Mouse (Mus musculus): ENCODE measurements around the gene Sbf2.

Gene Sbf2

GRCm38 (mm10) chr7:110388889-110389288, 225.8 kb downstream of the Sbf2 start:
- DNase-seq = peak; percentile 35

DNA sequence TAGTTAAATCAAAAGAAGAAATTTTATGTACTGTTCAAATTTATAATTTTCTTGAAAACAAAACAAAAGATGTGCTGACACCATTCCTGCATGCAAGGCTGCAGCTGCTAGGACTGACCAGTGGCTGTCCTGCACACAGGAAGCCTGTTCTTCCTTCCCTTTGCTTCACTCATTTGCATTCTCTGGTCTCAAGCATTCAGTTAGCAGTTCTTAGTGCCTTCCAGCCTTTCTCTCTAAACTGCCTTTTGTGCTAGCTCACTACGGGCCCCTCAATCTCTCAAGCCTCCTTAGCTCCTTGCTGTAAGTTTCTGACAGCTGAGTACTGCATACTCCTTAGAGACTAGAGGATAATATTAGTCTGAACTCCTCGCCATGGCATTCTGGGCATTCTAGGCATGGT, 227.2 kb downstream of the Sbf2 start:
- no peak for DNase-seq

DNA sequence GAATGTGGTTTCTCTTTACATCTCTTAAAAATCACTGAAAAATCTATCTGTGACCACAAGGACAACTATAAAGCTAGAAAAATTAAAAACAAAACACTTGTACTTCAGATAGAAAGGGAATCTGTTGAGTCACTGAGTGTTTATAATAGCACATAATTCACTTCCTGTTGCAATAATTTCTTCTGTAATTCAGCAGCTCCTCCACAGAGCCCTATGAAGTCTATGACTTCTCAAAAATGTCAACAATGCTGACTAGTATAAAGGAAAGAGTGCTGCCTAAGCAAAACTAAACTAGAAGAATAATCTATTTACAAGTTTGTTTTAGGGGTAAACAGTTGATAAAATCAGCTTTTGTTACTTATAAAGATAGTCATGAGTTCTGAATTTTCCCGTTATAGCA, 229.2 kb downstream of the Sbf2 start:
- no peak for DNase-seq

GRCm38 (mm10) chr7:110384343-110384742, 230.4 kb downstream of the Sbf2 start:
- DNase-seq = no peak

- peak; percentile 5 for DNase-seq
Observed at GRCm38 (mm10) chr7:110381625-110382024, 233.1 kb downstream of the Sbf2 start.

- DNase-seq = no peak
Observed at GRCm38 (mm10) chr7:110379335-110379914, 235.3 kb downstream of the Sbf2 start.

- DNase-seq = no peak
Observed at GRCm38 (mm10) chr7:110372529-110372928, 242.2 kb downstream of the Sbf2 start.

- no peak for DNase-seq
Observed at GRCm38 (mm10) chr7:110362005-110362404, 252.7 kb downstream of the Sbf2 start.

DNA sequence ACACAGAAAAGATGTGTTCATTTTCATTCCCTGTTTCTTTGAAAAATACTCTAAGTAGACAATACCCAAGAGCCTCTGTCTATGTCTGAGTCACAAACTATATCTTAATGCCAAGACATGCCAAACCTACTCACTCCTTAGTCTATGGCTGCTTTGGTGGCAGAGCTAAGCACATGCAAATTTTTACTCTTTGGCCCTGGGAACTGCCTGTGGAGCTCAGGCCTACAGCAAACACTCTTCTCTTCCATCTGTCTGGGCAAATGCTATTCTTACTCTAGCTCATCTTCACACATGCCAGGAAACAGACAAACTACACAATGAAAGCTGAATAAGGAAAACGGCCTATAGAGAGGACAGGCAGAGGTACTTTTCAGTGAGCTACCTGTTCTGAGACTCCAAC, 253.2 kb downstream of the Sbf2 start:
- DNase-seq = no peak

DNA sequence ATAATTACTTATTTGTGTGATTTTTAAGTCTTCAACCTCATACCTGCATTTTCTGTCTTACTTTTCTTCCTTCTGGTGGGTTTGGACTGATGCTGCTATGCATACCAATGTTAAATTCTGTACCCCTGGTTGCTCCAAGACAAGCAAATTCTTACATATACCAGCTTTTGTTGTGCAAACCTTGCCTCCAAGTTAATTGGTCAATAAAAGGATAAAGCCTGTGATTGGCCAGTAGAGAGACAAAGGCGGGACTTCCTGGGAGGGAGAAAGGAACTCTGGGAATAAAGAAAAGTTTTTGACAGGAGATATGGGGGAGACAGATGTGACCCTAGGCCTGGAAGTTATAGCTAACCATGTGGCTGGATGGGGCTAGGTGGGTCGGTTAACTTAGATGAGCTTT, 255.3 kb downstream of the Sbf2 start:
- no peak for DNase-seq

DNA sequence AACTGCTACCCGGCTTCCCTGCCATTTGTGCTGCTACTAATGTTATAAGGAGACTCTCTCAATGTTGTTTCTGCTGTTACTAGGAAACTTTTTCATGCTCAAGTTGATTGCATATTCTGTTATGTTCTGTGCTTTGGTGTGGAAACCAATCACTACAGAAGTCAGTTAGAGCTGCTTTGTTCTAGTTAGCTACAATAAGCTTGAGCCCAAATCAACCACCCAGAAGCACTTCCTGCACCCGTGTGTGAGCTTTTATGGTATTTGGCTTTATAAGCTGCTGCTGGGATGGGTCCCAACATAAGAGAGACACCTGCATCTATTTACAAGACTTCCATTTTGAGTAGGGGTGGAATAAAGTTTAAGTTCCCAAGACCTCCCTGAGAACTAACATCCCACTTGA, 260.8 kb downstream of the Sbf2 start:
- no peak for DNase-seq

DNA sequence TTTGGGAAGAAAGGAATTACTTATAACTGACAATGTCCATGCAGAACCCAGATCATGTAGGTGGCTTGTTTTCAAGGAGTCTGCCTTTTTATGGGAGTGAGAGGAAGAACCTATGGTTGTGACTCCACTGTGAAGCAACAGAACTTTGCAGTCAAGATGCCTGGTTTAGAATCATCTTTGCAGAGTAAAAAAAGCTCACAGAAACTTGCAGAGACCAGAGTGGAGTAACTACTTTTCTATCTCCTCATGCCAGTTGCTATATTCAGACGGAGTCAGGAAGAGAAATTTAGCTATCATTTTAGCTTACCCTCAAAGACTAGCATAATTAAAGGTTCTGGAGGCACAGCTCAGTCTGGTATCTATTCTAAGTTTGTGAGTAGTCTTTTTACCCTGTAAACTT, 267.5 kb downstream of the Sbf2 start:
- no peak for DNase-seq

- no peak for DNase-seq
Observed at GRCm38 (mm10) chr7:110337601-110338000, 277.1 kb downstream of the Sbf2 start.

GRCm38 (mm10) chr7:110325381-110326110, 289.2 kb downstream of the Sbf2 start:
- no peak for DNase-seq

GRCm38 (mm10) chr7:110324852-110325251, 289.9 kb downstream of the Sbf2 start:
- DNase-seq = no peak

DNA sequence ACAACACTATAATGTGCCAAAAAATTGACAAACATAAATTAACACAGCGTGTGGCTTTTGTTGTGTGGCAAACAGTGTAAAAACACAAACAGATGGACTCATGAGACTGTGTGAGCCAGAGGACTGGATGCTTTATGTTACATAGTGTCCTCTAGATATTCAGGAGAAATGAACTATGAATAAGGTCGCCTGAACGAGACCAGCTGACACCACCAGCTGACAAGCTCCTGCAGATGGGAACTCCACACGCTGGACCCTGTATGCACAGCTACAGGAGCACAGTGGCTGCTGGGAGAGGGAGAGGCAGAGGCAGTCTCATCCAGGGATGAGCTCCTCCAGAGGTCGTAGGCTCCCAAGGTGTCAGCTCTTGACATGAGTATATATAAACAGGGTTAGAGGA, 293.6 kb downstream of the Sbf2 start:
- no peak for DNase-seq

DNA sequence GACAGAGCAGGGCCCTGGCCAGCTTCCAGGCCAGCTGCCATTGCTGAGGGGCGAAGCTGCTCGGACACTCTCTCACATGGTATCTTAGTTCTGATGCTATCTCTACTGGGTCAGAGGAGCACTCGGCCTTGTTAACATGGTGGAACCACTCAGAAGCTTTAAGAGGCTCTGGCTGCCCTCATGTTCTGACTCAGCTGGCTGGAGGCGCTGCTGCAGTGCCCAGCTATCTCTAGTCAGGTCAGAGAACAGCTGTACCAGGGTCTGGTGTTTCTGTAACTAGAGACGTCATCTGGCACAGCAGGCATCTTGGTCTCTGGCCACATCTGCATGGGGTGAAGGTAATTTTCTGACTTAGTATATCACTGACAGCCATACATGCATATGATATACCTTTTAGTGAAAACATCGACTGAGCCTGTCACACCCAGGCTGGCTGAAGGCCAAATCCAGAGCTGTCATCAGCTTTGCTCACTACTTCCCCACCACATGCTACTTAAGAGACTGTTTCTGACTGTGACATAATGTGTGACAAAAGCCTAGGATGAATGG, 295.7 kb downstream of the Sbf2 start:
- no peak for DNase-seq

DNA sequence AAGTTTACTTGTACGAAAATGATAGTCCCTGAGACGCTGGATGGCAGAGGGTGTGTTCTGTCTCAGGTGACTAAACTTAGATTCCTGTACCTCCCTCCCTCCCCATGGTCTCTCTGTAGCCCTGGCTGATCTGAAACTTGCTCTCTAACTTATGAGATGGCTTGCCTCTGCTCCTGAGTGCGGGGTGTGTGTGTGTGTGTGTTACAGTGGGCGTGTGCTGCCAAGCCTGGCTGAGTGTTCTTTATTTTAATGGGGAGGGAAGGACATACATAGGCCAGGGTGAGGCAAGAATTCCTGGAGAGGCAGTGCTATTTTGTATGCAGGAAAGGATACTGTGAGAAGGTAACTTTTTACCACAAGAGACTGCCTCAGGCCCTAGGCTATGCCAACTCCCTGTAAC, 297.3 kb downstream of the Sbf2 start:
- DNase-seq = no peak

- DNase-seq = no peak
Observed at GRCm38 (mm10) chr7:110315352-110315751, 299.4 kb downstream of the Sbf2 start.

DNA sequence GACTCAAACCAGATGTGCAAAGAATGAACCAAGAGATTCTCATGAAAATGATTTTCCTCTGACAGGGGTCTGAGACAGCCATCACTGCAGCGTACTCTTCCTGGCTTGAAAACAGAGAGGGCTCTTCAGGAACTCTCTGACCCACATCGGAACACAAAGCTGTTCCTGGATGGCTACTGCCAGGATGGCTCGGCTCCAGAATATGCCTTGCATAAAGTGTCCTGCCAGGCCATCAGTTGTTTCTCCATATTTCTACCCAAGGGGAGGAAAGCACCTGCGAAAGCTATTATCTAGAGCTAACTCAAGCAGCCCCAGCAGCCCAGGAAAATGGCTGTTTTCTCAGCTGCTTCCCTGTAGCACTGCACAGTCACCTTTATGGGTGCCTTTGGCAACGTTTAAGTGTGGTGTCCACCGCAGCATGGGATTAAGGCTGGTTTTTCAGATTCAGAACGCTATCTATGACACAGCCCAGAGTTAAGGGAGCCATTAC, 300.3 kb downstream of the Sbf2 start:
- DNase-seq = no peak

DNA sequence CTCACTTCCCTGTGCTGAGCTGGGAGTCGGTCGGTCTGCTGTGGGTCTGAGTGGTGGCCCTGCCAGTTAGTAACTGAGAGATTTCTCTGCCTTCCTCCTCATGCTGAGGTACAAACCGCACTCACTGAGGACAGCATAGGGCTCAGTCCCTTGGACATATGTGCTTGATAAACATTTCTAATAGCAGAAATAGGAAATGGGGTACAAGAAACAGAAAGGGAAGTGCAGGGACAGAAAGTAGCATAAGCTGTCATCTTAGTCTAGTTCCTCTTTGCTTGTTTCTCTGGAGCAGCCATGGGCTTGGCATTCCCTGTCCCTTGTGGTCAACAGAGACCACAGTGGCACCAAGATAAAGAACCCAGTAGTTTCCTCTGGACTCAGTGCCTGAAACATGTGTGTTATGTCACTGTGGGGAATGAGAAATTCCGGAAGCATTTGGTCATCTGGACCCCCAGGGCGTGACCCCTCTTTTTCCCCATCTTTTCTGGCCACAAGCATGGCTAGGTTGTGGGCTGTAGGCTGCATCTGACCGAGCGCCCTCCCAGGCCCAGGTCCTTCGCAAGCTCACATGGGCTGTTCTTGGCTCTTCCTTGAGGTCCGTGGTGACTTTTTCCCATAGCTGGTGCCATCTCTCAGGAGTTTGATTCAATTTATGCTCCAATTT, 301.2 kb downstream of the Sbf2 start:
- DNase-seq = peak; percentile 49

- DNase-seq = no peak
Observed at GRCm38 (mm10) chr7:110309246-110309645, 305.5 kb downstream of the Sbf2 start.

DNA sequence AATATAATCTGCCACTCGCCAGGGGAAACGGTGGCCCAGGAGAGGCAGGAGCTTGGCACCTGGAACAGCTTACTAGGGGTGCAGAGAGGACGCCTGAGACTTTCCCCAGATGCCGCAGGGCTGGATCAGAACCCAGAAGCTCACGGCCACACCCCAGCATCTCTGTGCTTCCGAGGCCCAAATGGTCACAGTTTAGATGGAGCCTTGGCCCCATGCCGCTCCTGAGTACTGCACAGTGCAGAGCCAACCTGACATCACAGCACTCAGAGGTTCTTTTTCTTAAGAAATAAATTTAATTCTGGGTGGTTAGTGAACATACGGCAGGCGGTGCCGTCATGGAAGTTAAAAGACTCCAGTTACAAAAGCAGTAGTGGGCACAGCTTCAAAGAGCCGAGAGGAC, 307.0 kb downstream of the Sbf2 start:
- no peak for DNase-seq

GRCm38 (mm10) chr7:110306281-110306680, 308.4 kb downstream of the Sbf2 start:
- no peak for DNase-seq
